Mouse (Mus musculus): ENCODE results near the gene Tmem161a. TPM values are rescaled to one million over a fixed set of nuclear protein-coding genes. Genes with fewer than 3 reads are reported as not detected.

The Tmem161a gene
- total and polyA plus RNA-seq, 3 experiments = 48.5 to 73.6 (median 65.0) TPM

DNA sequence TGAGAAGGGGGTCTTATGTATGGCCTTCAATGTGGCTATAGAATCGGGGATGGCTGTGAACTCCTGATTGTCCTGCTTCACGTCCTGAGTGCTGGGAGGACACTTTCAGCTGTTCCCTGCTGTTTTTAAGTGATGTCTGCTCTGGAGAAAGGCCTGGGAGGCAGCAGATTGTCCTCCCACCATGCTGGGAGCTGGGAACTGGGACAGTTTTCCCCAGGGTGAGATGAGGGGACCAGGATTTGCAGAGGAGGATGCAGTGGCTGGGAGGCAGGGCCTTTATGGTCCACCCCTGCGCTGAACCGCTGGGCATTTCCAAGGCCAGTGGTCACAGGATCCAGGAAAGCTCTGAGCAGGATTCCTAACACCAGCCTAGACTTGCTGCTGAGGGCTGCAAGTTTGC, 30.9 kb downstream of the Tmem161a start:
- Histone ChIP-seq H3K9ac (ENCODE audit: insufficient read depth, low read depth) (no peak overlapping the region), H3K4me1 (ENCODE audit: control insufficient read depth in 1 of 2, insufficient read depth in 2 of 2) (0 out of 4 replicates have a peak, but pooled peaks cover 0 to 2% of the 10 kb centered on the region in 2 experiments), H3K36me3 (replicated peaks in 1 of 2; ENCODE audit: control insufficient read depth in 1 of 2, insufficient read depth in 1 of 2, low read length in 1 of 2) (no peaks in the 10 kb centered on the region), H3K4me3 (replicated peaks in 1 of 3; ENCODE audit: low read depth in 2 of 3, low read length in 2 of 3, poor library complexity in 1 of 3) (no peak overlapping the region), H3K79me2 (replicated peaks; ENCODE audit: control insufficient read depth, extremely low read depth, insufficient read depth, poor library complexity, severe bottlenecking) (no peaks in the 10 kb centered on the region), H3K27me3 (replicated peaks) (no peaks in the 10 kb centered on the region), H3K27ac (ENCODE audit: insufficient read depth, low read depth) (no peak overlapping the region), H3K4me2 (ENCODE audit: insufficient read depth, low read depth, poor library complexity, severe bottlenecking) (no peak overlapping the region), H3K9me3 (replicated peaks; ENCODE audit: low read length) (no peaks in the 10 kb centered on the region)
- DNase-seq (ENCODE audit: extremely low read depth) = no peak
- TF ChIP-seq E2F4 (IDR thresholded peaks at IDR 0.05; ENCODE audit: insufficient replicate concordance, low read depth, low read length) = no peak
- TF ChIP-seq PAX5 (IDR thresholded peaks at IDR 0.05; ENCODE audit: low read length) = no peak
- TF ChIP-seq MEF2A (IDR thresholded peaks at IDR 0.05; ENCODE audit: borderline replicate concordance, low read depth, low read length) = no peak
- TF ChIP-seq MAZ (IDR thresholded peaks at IDR 0.05; ENCODE audit: low read depth, low read length) = no peak
- TF ChIP-seq ZMIZ1 (IDR thresholded peaks at IDR 0.05; ENCODE audit: low read depth, low read length) = no peak
- no peak for TF ChIP-seq EP300 (IDR thresholded peaks at IDR 0.05; ENCODE audit: low read length)
- TF ChIP-seq CHD2 (IDR thresholded peaks at IDR 0.05; ENCODE audit: low read length) = no peak
- no peak for TF ChIP-seq NRF1 (IDR thresholded peaks at IDR 0.05; ENCODE audit: low read depth, low read length)
- no peak for TF ChIP-seq MYC (IDR thresholded peaks at IDR 0.05; ENCODE audit: low read depth, low read length)
- TF ChIP-seq RAD21 (IDR thresholded peaks at IDR 0.05; ENCODE audit: low read depth, low read length) = no peak
- TF ChIP-seq SIN3A (IDR thresholded peaks at IDR 0.05; ENCODE audit: low read length) = no peak
- no peak for TF ChIP-seq USF1 (IDR thresholded peaks at IDR 0.05; ENCODE audit: low read depth, low read length)
- no peak for TF ChIP-seq POLR2A (IDR thresholded peaks at IDR 0.05; ENCODE audit: low read depth, low read length)
- no peak for TF ChIP-seq IRF4 (IDR thresholded peaks at IDR 0.05; ENCODE audit: low read depth, low read length)
- TF ChIP-seq CHD1 (IDR thresholded peaks at IDR 0.05; ENCODE audit: low read depth, low read length) = no peak
- no peak for TF ChIP-seq UBTF (IDR thresholded peaks at IDR 0.05; ENCODE audit: low read depth, low read length)
- no peak for TF ChIP-seq ELF1 (IDR thresholded peaks at IDR 0.05; ENCODE audit: low read depth, low read length)
- in situ Hi-C loops (cut with MboI; ENCODE audit: low pct_ligation_motif_present, low pct_unique_long_range_greater_than_20kb, low sequenced_read_pairs) (no loop called here), dilution Hi-C loops (cut with MboI; ENCODE audit: extremely low pct_ligation_motif_present, extremely low pct_unique_long_range_greater_than_20kb, low sequenced_read_pairs) (no loop called here)

DNA sequence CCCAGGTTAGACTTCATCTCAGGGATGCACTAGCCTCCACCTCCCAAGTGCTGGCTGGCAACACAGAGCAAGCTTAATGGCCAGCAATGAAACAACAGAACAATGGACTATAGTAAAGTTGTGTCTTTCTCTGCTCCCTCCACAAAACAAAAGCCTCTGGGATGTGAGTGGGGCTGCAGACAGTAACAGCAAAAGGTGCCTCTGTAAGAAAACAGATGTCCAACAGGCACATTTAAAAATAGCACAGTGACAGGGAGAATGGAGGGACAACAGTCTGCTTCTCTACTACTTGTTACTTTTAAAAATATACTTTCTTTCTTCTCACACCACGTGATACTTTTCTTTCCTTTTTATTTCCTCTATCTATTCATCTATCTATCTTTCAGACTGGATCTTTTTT, 32.6 kb downstream of the Tmem161a start:
- Histone ChIP-seq H3K9ac (ENCODE audit: insufficient read depth, low read depth) (no peak overlapping the region), H3K36me3 (replicated peaks in 1 of 2; ENCODE audit: control insufficient read depth in 1 of 2, insufficient read depth in 1 of 2, low read length in 1 of 2) (no peaks in the 10 kb centered on the region), H3K79me2 (replicated peaks; ENCODE audit: control insufficient read depth, extremely low read depth, insufficient read depth, poor library complexity, severe bottlenecking) (no peaks in the 10 kb centered on the region), H3K9me3 (replicated peaks; ENCODE audit: low read length) (no peaks in the 10 kb centered on the region), H3K27ac (ENCODE audit: insufficient read depth, low read depth) (no peak overlapping the region), H3K4me3 (replicated peaks in 1 of 3; ENCODE audit: low read depth in 2 of 3, low read length in 2 of 3, poor library complexity in 1 of 3) (no peak overlapping the region), H3K27me3 (replicated peaks) (no peaks in the 10 kb centered on the region), H3K4me2 (ENCODE audit: insufficient read depth, low read depth, poor library complexity, severe bottlenecking) (no peak overlapping the region), H3K4me1 (ENCODE audit: control insufficient read depth in 1 of 2, insufficient read depth in 2 of 2) (0 out of 4 replicates have a peak, but pooled peaks cover 0 to 2% of the 10 kb centered on the region in 2 experiments)
- DNase-seq (ENCODE audit: extremely low read depth) = no peak
- dilution Hi-C loops (cut with MboI; ENCODE audit: extremely low pct_ligation_motif_present, extremely low pct_unique_long_range_greater_than_20kb, low sequenced_read_pairs) = no loop called here
- TF ChIP-seq NRF1 (IDR thresholded peaks at IDR 0.05; ENCODE audit: low read depth, low read length) = no peak
- TF ChIP-seq GABPA (IDR thresholded peaks at IDR 0.05; ENCODE audit: insufficient replicate concordance, low read depth, low read length) = no peak
- TF ChIP-seq ZNF384 (IDR thresholded peaks at IDR 0.05; ENCODE audit: low read depth, low read length) = no peak
- TF ChIP-seq ZMIZ1 (IDR thresholded peaks at IDR 0.05; ENCODE audit: low read depth, low read length) = no peak
- TF ChIP-seq E2F4 (IDR thresholded peaks at IDR 0.05; ENCODE audit: insufficient replicate concordance, low read depth, low read length) = no peak
- no peak for TF ChIP-seq MAZ (IDR thresholded peaks at IDR 0.05; ENCODE audit: low read depth, low read length)
- no peak for TF ChIP-seq MAX (IDR thresholded peaks at IDR 0.05; ENCODE audit: low read length)
- TF ChIP-seq UBTF (IDR thresholded peaks at IDR 0.05; ENCODE audit: low read depth, low read length) = no peak
- TF ChIP-seq POLR2A (IDR thresholded peaks at IDR 0.05; ENCODE audit: low read depth, low read length) = no peak
- no peak for TF ChIP-seq ELF1 (IDR thresholded peaks at IDR 0.05; ENCODE audit: low read depth, low read length)
- no peak for TF ChIP-seq HCFC1 (IDR thresholded peaks at IDR 0.05; ENCODE audit: low read depth, low read length)
- TF ChIP-seq MAFK (IDR thresholded peaks at IDR 0.05; ENCODE audit: insufficient replicate concordance, low read length) = no peak
- in situ Hi-C loops (cut with MboI; ENCODE audit: low pct_ligation_motif_present, low pct_unique_long_range_greater_than_20kb, low sequenced_read_pairs) = no loop called here
